Mouse (Mus musculus) forebrain, embryonic 16.5 days (tissue): Measurements from ENCODE around the gene Ski. TPM values are rescaled to one million over a fixed set of nuclear protein-coding genes. Genes with fewer than 3 reads are reported as not detected.

Experiments used
- ATAC-seq: fragments of 200-750 bp; cut with Nextera tagmentation; 2 replicates; pipeline ENCODE4 v1.8.0; 2017; ENCODE audit warnings: mild to moderate bottlenecking, moderate library complexity
- H3K27ac ChIP-seq: fragments of 300-500 bp; sonication (generic); 2 replicates; pipeline ENCODE4 v1.5.1; 2014; ENCODE audit warnings: low read length, control low read depth
- H3K27me3 ChIP-seq: fragments of 300-500 bp; sonication (generic); replicated peaks from 2 replicates; pipeline ENCODE4 v1.6.1; 2014; ENCODE audit warnings: low read length; ENCODE audit not compliant: control insufficient read depth, insufficient read depth
- H3K36me3 ChIP-seq: fragments of 300-500 bp; sonication (generic); 2 replicates; pipeline ENCODE4 v1.6.1; 2014; ENCODE audit not compliant: control insufficient read depth, insufficient read depth
- H3K4me1 ChIP-seq: fragments of 300-500 bp; sonication (generic); replicated peaks from 2 replicates; pipeline ENCODE4 v1.6.1; 2014; ENCODE audit warnings: low read length; ENCODE audit not compliant: control insufficient read depth, insufficient read depth
- H3K4me2 ChIP-seq: fragments of 300-500 bp; sonication (generic); 2 replicates; pipeline ENCODE4 v1.6.1; 2014; ENCODE audit warnings: mild to moderate bottlenecking, low read length, control low read depth
- H3K4me3 ChIP-seq: fragments of 300-500 bp; sonication (generic); replicated peaks from 2 replicates; pipeline ENCODE4 v1.5.1; 2014; ENCODE audit warnings: mild to moderate bottlenecking, low read length, control low read depth
- H3K9ac ChIP-seq: fragments of 300-500 bp; sonication (generic); replicated peaks from 2 replicates; pipeline ENCODE4 v1.6.1; 2014; ENCODE audit warnings: low read depth, low read length, control low read depth
- H3K9me3 ChIP-seq: fragments of 300-500 bp; sonication (generic); 2 replicates; pipeline ENCODE4 v1.6.1; 2016; ENCODE audit warnings: low read length; ENCODE audit not compliant: control insufficient read depth
- WGBS: fragments of 180-500 bp; shearing (Covaris S2); extraction: QIAGEN DNeasy Blood & Tissue Kit; methylation state at CpG from one replicate; pipeline ENCODE4 v1.1.7; 2014; 5-methylcytosine and 5-hydroxymethylcytosine counted together
- polyA plus RNA-seq: library from polyadenylated mRNA; unstranded; fragments of >200 nt; fragmentation: Nextera tagmentation; extraction: Ambion mirVana; gene quantifications from 2 replicates; pipeline ENCODE4 v1.2.1, GENCODE M21; 2015

Ski gene
- polyA plus RNA-seq, 1 experiment from 2014 or later = 15.8 TPM

DNA sequence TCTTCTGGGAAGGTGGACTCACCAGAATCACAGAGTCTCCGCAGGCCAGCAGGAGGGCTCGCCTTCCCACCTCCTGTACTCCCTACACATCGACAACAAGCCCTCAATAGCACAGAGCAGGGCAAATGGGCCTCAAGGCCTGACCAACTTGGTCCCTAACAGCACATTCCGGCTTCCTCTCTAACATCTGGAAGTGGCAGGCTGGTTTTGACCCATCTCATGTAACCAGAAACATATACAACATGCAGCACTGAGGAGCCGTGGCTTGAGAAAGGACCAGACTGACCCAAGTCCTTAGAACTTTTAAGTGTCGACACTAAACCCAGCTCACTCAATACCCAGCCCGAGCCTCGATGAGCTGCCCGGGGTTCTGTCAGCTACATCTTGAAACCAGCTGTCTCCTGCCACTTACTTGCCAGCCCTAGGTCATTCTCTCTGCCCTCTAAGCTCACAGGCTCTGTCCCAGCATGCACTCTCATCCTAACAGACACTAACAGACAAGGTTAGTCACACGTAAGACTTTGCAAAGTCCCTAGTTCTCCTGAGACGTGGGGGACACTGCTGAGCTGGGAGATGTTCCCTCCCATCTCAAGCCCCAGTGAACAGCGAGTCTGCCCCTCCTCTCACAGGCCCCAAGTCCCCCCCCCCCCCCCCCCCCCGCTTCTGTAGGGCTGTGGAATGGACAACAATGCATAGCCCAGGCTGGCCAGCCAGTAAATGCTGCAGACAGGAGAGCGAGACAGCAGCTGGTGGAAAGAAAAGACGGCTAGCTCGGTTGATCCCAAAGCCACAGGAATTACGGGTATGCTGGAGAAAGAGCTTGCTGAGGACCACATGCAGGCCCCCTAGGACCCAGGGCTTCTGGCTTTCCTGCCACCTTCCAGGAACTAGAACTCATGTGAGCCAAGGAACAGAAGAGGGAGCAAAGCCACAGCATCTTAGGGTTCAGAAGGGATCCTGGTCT is 48.3 kb downstream of the Ski start:
- Histone ChIP-seq H3K9me3 (no peaks in the 10 kb centered on the region), H3K4me3 (no peak overlapping the region), H3K4me2 (peak overlapping the region; percentile 10), H3K36me3 (no peaks in the 10 kb centered on the region), H3K27me3 (no peaks in the 10 kb centered on the region), H3K27ac (peak overlapping the region; percentile 80), H3K9ac (no peak overlapping the region), H3K4me1 (peaks cover 69% of the 10 kb centered on the region)
- 18% methylated on average over 16 of the region's 17 CpGs for WGBS
- no peak; the same call in 1 of the 2 replicates for ATAC-seq

DNA sequence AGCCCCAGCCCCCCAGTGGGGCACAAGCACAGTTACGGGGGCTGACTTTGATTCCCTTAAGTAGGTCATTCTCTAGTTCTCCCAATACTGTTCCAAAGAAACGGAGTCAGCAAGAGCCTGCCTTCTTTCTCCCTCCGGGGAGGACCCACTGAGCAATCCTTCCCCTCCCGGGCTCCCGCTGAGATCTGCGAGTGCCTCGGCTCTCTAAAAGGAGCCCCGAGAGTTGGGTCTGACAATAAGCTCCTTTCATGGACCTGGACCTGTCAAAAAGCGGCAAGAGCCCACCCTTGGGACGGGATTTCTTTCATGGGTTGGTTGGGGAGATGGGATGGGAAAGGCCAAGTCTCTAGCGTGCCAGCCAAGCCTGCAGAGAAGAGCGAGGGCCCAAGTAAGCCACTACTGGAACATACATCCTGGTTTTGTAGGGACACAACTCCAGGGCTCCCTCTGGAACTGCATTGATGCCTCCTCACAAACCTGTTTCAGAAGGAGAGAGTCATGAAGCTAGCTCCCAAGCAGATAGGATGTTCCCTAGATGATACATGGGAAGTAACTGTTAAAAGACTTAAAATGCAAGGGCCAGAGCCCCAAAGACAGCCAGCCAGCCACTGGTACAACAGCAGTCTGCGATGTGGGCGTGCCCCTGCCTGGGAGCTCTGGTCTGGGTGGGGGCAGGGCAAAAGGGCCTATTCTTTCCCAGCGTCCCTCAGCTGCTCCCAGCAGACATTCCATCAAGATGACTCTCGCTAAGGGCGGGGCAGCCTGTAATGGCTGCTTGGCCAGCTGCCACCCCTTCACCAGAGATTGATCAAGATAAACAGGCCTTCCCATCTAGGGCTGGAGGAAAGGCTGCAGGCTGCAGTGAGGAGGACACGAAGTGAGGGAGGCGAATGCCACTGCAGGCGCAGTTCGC is 49.2 kb downstream of the Ski start:
- no peaks in the 10 kb centered on the region for H3K27me3 ChIP-seq
- peak overlapping the region; percentile 29 for H3K4me2 ChIP-seq
- 3% methylated on average over 21 of the region's 21 CpGs for WGBS
- no peaks in the 10 kb centered on the region for H3K9me3 ChIP-seq
- no peak overlapping the region for H3K4me3 ChIP-seq
- peak; percentile 84 for ATAC-seq
- H3K27ac ChIP-seq = peak overlapping the region; percentile 80
- peaks cover 60% of the 10 kb centered on the region for H3K4me1 ChIP-seq
- H3K36me3 ChIP-seq = no peaks in the 10 kb centered on the region
- H3K9ac ChIP-seq = 0 out of 2 replicates have a peak overlapping the region, but pooled peaks have one; percentile 6

DNA sequence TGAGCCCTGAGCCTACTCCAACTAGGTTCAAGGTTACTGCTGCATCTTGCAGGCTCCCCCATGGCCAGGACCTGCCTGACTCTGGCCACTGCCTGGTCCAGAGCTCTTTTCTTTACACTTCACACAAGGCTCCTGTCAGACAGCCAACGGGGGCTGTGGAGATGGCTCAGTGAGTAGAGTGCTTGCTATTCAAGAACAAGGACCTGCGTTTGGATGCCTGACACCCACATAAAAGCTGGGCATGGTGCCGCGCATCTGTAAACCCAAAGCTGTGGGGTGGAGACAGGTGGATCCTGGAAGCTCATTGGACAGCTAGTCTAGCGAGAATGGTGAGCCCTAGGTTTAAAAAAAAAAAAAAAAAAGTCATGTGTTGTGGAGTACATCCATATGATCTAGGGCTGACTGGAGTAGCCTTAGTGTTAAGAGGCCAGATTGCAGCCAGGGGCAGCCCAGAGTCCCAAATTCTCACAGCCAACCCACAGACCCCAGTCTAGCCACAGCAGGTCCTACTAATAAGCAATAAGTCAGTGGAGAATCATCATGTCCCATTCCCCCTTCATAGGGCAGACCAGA is 50.3 kb downstream of the Ski start:
- Histone ChIP-seq H3K4me1 (peaks cover 49% of the 10 kb centered on the region), H3K4me2 (no peak overlapping the region), H3K27ac (no peak overlapping the region), H3K4me3 (no peak overlapping the region), H3K27me3 (no peaks in the 10 kb centered on the region), H3K36me3 (no peaks in the 10 kb centered on the region), H3K9me3 (no peaks in the 10 kb centered on the region), H3K9ac (no peak overlapping the region)
- 35% methylated on average over 5 of the region's 5 CpGs for WGBS
- ATAC-seq = no peak

DNA sequence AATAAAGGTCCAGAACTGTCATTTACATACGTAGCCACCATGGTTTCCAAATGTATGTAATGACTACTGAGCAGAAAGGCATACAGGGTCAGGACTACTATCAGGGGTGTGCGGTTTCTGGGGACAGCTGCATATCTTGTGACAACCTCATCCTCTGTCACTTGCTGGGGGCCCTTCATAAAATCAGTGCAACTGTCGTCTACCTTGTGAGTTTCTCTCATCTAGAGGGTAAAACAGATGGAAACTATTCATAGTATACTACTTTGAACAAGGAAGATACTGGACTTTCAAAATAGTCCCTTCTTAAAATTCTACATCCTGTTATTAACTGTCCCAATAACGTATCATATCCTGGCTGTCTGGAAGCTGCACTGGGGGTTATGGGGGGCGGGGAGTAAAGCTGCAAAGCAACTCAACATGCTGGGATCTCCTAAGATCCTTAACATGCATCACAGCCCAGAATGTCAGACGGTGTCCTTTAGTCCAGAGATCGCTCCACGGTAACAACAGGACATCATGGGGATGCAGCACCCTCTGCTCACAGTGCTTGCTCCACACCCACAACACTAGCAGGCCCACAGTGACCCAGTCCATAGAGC is 51.7 kb downstream of the Ski start:
- Histone ChIP-seq H3K9me3 (no peaks in the 10 kb centered on the region), H3K4me3 (no peak overlapping the region), H3K9ac (no peak overlapping the region), H3K4me2 (no peak overlapping the region), H3K4me1 (peaks cover 41% of the 10 kb centered on the region), H3K27me3 (no peaks in the 10 kb centered on the region), H3K27ac (no peak overlapping the region), H3K36me3 (no peaks in the 10 kb centered on the region)
- 86% methylated on average over 8 of the region's 8 CpGs for WGBS
- no peak for ATAC-seq

DNA sequence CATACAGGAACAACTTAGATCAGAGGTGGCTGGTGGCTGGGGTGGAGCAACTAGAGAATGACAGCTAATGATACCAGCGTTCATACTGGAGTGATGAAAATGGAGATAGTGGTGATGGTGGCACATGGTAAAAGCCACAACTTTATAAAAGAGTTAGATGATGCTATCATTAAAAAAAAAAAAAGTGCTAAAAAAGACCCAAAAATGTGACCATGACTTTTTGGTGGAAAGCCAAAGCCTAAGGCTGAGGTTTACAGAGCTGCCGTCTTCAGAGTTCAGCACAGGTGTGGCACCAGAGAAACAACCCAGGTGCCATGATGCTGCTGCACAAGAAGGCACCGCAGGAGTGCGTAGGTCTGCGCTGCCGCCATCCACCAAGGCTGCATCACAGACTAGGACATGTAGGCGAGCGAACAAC is 53.5 kb downstream of the Ski start:
- H3K9ac ChIP-seq = no peak overlapping the region
- no peak for ATAC-seq
- peaks cover 41% of the 10 kb centered on the region for H3K4me1 ChIP-seq
- 89% methylated on average over 8 of the region's 8 CpGs for WGBS
- no peak overlapping the region for H3K4me2 ChIP-seq
- no peak overlapping the region for H3K27ac ChIP-seq
- no peak overlapping the region for H3K4me3 ChIP-seq
- no peaks in the 10 kb centered on the region for H3K9me3 ChIP-seq
- no peaks in the 10 kb centered on the region for H3K36me3 ChIP-seq
- H3K27me3 ChIP-seq = no peaks in the 10 kb centered on the region

DNA sequence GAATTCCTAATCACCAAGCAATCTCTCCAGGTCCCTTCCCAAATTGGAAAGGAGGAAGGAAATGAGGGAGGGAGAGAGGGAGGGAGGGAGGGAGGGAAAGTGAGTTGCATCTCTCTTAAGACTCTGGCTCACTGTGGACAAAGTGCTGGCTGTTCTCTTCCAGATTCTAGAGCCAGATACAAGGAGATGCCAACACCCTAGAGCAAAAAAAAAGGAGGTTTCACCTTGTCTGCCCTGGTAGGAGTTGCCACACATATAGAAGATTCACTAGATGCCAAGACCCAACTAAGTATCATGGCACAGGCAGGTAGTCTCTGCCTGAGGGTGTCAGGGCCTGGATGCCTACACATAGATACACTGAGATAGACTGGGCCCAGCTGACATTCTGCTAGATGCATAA is 56.5 kb downstream of the Ski start:
- H3K4me2 ChIP-seq = no peak overlapping the region
- H3K27ac ChIP-seq = no peak overlapping the region
- no peak for ATAC-seq
- H3K4me3 ChIP-seq = no peak overlapping the region
- H3K4me1 ChIP-seq = peaks cover 15% of the 10 kb centered on the region
- H3K36me3 ChIP-seq = no peaks in the 10 kb centered on the region
- no peaks in the 10 kb centered on the region for H3K27me3 ChIP-seq
- no peaks in the 10 kb centered on the region for H3K9me3 ChIP-seq
- H3K9ac ChIP-seq = no peak overlapping the region

DNA sequence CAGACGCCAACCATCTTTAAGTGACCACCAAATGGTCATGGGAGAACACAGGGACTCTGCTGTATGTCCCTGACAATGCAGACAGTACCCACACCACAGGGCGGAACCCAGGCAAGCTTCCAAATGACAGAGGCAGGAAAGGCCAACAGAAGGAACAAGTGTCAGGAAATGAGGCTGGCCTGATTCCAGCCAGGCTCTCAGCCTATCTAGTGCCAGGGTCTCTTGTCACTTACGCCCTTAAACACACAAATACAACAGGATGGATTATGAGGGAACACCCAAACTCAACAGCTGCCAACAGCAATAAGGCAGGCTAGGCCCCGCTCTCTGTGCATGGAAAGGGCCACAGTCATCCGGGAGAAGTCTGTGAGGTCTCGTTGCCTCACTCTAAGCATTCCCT is 57.8 kb downstream of the Ski start:
- Histone ChIP-seq H3K36me3 (0 out of 2 replicates have a peak, but pooled peaks cover under 1% of the 10 kb centered on the region), H3K9me3 (no peaks in the 10 kb centered on the region), H3K27me3 (no peaks in the 10 kb centered on the region), H3K9ac (no peak overlapping the region), H3K4me2 (no peak overlapping the region), H3K4me3 (no peak overlapping the region), H3K27ac (no peak overlapping the region), H3K4me1 (peaks cover 15% of the 10 kb centered on the region)
- ATAC-seq = no peak
- WGBS = 70% methylated on average over 6 of the region's 6 CpGs

DNA sequence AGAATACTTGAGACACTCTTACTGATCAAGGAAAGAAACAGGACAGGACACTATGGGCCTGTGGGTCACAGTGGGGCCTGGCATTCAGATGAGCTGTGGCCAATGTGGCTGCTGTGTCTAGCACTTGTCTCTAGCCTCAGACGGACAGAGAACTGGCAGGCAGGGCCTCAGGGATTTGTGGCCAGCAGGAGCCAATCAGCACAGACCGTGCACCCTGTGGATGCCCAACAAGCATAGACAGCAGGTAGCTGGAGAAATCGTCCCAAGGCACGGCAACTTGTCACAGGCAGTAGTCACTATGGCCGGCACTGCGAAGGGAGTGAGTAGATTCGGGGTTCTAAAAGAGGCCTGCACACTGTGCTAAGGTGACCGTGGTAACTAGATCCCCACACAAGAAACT is 58.7 kb downstream of the Ski start:
- H3K4me1 ChIP-seq = peaks cover 12% of the 10 kb centered on the region
- WGBS = 49% methylated on average over 8 of the region's 8 CpGs
- no peak overlapping the region for H3K9ac ChIP-seq
- peaks cover 7% of the 10 kb centered on the region; the same call in 1 of the 2 replicates for H3K36me3 ChIP-seq
- no peak overlapping the region for H3K4me2 ChIP-seq
- no peak overlapping the region for H3K4me3 ChIP-seq
- no peak for ATAC-seq
- no peaks in the 10 kb centered on the region for H3K9me3 ChIP-seq
- H3K27me3 ChIP-seq = no peaks in the 10 kb centered on the region
- H3K27ac ChIP-seq = no peak overlapping the region
